Mouse (Mus musculus) heart, adult 2 months (tissue): Measurements from ENCODE around the gene Teddm3. TPM values are rescaled to one million over a fixed set of nuclear protein-coding genes. Genes with fewer than 3 reads are reported as not detected.
"Not testable (repeated sequence)": the region's sequence is repeated elsewhere in the genome, so short reads cannot be mapped to it uniquely, and the experiment has no call there.

Experiments
- DNase-seq, 2 experiments: peaks; one replicate each; pipeline ENCODE4 v3.0.0; 2021
- H3K27ac ChIP-seq: fragments of 200-600 bp; 2 replicates; pipeline ENCODE4 v1.8.1; 2022
- H3K27me3 ChIP-seq: fragments of 200-500 bp; 2 replicates; pipeline ENCODE4 v1.6.1; 2012; ENCODE audit warnings: mild to moderate bottlenecking, low read length, inconsistent platforms, mixed read lengths; ENCODE audit not compliant: control insufficient read depth, insufficient read depth
- H3K36me3 ChIP-seq: fragments of 200-500 bp; 2 replicates; pipeline ENCODE4 v1.6.1; 2012; ENCODE audit warnings: low read length, inconsistent platforms; ENCODE audit not compliant: control insufficient read depth, insufficient read depth
- H3K4me1 ChIP-seq: fragments of 200-500 bp; 2 replicates; pipeline ENCODE4 v1.6.1; 2011; ENCODE audit warnings: low read length; ENCODE audit not compliant: control insufficient read depth, insufficient read depth
- H3K4me3 ChIP-seq: fragments of 200-600 bp; 2 replicates; pipeline ENCODE4 v1.8.1; 2022
- H3K79me2 ChIP-seq: fragments of 200-500 bp; replicated peaks from 2 replicates; pipeline ENCODE4 v1.6.1; 2012; ENCODE audit warnings: mild to moderate bottlenecking, inconsistent platforms, low read length, moderate library complexity, mixed read lengths; ENCODE audit not compliant: control insufficient read depth, insufficient read depth
- H3K9ac ChIP-seq: fragments of 200-500 bp; 2 replicates; pipeline ENCODE4 v1.6.1; 2012; ENCODE audit warnings: low read depth, mild to moderate bottlenecking, control low read depth, inconsistent platforms, low read length, mixed read lengths
- CTCF ChIP-seq: fragments of 200-600 bp; IDR thresholded peaks from 2 replicates; pipeline ENCODE4 v1.8.1; 2022; ENCODE audit warnings: antibody characterized with exemption, mild to moderate bottlenecking, moderate library complexity
- EP300 ChIP-seq: fragments of 200-500 bp; IDR thresholded peaks from 2 replicates; pipeline ENCODE4 v1.6.1; 2011; ENCODE audit warnings: low read depth, low read length, control low read depth; ENCODE audit not compliant: insufficient read depth
- POLR2A ChIP-seq: fragments of 200-500 bp; IDR thresholded peaks from 2 replicates; pipeline ENCODE4 v1.6.1; 2011; ENCODE audit warnings: mild to moderate bottlenecking, low read depth, low read length, control low read depth; ENCODE audit not compliant: insufficient read depth
- WGBS: fragments of 180-500 bp; shearing (Covaris S2); methylation state at CpG from one replicate; pipeline ENCODE4 v1.1.7; 2018; 5-methylcytosine and 5-hydroxymethylcytosine counted together
- intact Hi-C: fragments of 180-260 bp; cut with DNase I; formaldehyde crosslinking; loops from one replicate; pipeline ENCODE4 v1.15.1; 2025
- polyA plus RNA-seq: library from polyadenylated mRNA; depleted of rRNA; stranded (reverse); fragments of >200 nt; gene quantifications from 2 replicates; pipeline ENCODE4 v1.2.3, GENCODE M21; 2012
- total RNA-seq, 2 experiments: library from RNA; stranded (reverse); gene quantifications; 2 replicates each; pipeline ENCODE4 v1.2.3; 2021

Gene Teddm3
- total and polyA plus RNA-seq, 3 experiments: not detected

DNA sequence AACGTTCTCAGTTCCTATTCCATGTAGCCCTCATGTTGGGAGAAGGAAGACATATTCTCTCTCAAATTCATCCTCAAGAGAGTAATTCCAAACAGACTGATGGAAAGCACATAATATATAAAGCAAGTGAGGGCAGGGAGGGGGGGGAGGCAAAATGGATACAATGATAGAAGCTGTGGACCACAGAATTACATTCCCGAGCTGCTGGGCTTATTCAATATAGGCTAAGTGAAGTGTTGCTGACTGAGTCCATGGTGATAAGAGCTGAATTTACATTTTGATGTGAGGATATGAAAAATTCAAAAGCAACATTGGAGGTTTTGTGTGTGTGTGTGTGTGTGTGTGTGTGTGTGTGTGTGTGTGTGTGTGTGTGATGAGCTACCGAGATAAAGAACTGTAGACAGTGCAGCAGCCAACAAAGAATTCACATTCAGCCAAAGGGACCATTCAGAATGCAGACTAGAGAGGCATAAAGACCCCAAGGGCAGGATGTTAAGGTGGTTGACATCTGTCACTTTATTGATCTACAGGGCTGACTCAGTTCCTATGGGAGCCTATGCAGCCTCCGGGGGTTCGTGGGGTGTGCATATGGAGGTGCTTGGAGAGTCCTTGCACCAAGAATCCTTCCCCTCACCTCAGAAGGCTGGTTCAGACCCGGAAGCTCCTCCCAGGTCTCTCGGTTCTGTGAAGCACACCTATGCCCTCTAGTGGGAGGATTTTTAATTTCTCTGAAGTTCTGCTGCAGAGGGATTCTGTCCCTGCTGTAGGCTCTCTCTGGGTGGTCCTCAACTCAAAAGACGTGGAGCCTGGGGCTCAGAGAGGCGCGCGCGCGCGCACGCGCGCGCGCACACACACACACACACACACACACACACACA, 11.8 kb upstream of the Teddm3 start:
- intact Hi-C loops: loop anchor here (10.0 kb wide), 1 partner anchor 91 kb away; no protein-coding TSS in a partner anchor
- not testable (repeated sequence) for H3K27ac ChIP-seq, H3K79me2 ChIP-seq, H3K27me3 ChIP-seq, H3K4me1 ChIP-seq, H3K4me3 ChIP-seq, H3K9ac ChIP-seq, DNase-seq, H3K36me3 ChIP-seq
- WGBS: 17% methylated on average over 17 of the region's 19 CpGs
- peak; percentile 10 for TF ChIP-seq CTCF

DNA sequence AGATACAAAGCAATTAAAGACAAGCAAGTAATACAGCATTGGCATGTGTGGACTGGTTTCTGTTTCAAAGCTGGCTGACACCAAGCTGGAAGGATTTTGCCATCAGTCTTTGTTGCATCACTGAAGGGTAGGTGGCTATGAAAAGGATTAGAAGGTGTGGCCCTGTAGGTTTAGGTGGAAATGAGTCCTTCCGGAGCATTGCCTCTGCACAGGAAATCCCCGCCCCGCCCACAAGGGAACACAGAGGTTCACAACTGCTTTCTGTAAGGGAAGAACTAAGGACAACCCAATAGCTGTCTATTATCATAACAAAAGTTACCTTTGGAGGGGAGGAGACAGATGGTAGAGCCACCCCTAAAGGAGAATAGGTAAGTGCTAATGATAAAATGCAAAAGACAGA, 9.6 kb upstream of the Teddm3 start:
- H3K4me1 ChIP-seq, H3K9ac ChIP-seq, H3K36me3 ChIP-seq, H3K27me3 ChIP-seq, H3K4me3 ChIP-seq, H3K79me2 ChIP-seq, H3K27ac ChIP-seq, DNase-seq: not testable (repeated sequence)
- intact Hi-C loops: loop anchor here (10.0 kb wide), 1 partner anchor 89 kb away; no protein-coding TSS in a partner anchor
- 69% methylated on average over 3 of the region's 3 CpGs for WGBS

DNA sequence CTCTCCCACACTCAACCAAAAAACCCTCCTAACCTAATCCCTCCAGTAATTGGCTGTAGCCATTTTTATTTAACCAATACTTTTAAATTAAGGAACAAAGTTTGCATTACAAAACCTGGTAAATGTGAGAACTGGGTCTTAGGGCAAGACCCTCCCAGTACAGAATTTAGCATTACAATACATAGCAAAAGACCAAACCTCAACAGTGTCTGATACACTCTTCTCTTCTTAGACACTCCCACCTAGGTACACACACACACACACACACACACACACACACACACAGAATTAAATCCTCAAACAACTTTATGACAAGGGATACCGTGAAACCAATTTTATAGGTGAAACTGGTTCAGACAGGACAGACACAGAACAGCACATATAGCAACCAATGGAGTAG, 5.4 kb upstream of the Teddm3 start:
- DNase-seq, H3K27ac ChIP-seq, H3K9ac ChIP-seq, H3K79me2 ChIP-seq, H3K4me1 ChIP-seq, H3K27me3 ChIP-seq, H3K36me3 ChIP-seq, intact Hi-C loops, H3K4me3 ChIP-seq: not testable (repeated sequence)
- 97% methylated on average over 1 of the region's 1 CpGs for WGBS

DNA sequence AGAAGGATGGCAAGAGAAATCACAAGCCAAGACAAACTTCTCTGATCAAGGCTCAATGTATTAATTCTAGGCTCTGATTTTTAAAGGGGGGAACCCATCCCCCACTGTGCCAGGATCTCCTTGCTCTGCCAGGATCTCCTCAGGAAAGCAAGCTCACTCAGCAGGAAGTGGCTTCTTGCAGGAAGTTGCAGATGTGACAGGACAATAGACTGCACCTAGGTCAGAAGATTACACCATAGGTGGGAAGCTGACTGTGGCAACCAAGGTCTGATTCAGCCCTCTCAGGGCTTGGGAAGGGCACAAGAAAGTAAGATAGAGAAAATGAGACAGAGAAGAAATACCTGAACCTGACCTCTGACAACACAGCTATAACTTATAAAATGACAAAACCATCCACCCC, 2.5 kb upstream of the Teddm3 start:
- H3K79me2 ChIP-seq, H3K9ac ChIP-seq, DNase-seq, H3K4me3 ChIP-seq, H3K4me1 ChIP-seq, H3K36me3 ChIP-seq, H3K27ac ChIP-seq, intact Hi-C loops, H3K27me3 ChIP-seq: not testable (repeated sequence)

DNA sequence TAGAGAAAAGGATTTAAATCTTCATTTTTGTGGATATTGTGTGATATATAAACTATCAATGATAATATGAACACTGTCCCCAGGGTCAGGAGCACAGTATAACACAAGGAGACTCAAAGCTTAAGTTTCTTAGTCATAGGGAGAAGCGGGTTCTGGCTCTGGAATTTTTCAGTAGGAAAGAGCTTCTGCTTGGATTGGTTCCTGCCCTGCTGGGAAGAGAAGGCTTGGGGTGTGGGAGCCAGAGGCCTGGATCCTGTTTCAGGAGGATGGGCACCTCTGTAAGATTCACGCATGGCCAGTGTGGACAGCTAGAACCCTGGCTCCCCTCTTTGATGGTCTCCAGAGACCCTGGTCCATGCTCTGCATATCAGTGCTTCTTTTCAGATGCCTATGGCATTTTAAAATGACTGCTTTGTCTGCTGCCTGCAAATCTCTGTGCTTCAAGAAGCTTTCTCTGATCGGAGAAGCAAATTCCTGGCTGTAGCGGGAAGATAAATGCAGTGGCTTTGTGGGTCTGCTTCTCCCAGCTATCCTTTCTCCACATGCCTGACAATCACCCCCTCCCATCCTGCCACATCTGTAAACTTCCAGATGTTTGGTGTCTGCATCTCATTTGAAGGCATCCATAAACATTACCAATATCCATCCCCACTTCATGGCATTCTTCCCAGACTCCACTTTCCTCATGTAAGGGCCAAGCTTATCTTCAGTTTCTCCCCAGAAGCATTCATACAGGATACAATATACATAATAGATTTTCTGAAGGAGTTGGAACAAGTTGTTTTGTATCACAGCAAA, 2.0 kb downstream of the Teddm3 start:
- Histone ChIP-seq H3K27me3 (no peaks in the 10 kb centered on the region), H3K4me1 (no peaks in the 10 kb centered on the region), H3K9ac (no peak overlapping the region), H3K4me3 (no peak overlapping the region), H3K27ac (no peak overlapping the region), H3K79me2 (no peaks in the 10 kb centered on the region), H3K36me3 (no peaks in the 10 kb centered on the region)
- TF ChIP-seq EP300 (no peak), POLR2A (no peak), CTCF (no peak)
- no peak for DNase-seq
- WGBS: 51% methylated on average over 4 of the region's 4 CpGs
- intact Hi-C loops: no loop called here

DNA sequence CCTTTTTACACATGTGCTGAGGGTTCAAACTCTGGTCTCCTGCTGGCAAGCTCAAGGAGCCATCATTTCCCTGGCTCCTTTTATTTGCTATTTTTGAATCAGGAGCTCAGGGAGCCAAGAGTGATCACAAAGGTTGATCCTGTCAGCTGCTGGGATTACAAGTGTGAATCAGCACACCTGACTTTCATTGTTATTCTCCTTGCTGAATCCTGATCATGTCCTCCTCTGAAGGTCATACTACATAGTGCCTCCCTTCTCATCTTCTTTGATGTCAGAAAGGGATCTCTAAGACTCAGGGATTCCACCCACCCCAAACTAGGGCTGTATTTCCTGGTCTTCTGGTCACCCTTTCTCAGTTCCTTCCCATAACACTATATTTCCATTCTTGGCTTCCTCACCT, 3.9 kb downstream of the Teddm3 start:
- no peak for DNase-seq
- no peak for TF ChIP-seq POLR2A
- TF ChIP-seq CTCF: no peak
- TF ChIP-seq EP300: no peak
- H3K9ac ChIP-seq: no peak overlapping the region
- H3K4me3 ChIP-seq: no peak overlapping the region
- H3K4me1 ChIP-seq: no peaks in the 10 kb centered on the region
- intact Hi-C loops: no loop called here
- H3K79me2 ChIP-seq: no peaks in the 10 kb centered on the region
- H3K27ac ChIP-seq: no peak overlapping the region
- H3K27me3 ChIP-seq: no peaks in the 10 kb centered on the region
- no peaks in the 10 kb centered on the region for H3K36me3 ChIP-seq

DNA sequence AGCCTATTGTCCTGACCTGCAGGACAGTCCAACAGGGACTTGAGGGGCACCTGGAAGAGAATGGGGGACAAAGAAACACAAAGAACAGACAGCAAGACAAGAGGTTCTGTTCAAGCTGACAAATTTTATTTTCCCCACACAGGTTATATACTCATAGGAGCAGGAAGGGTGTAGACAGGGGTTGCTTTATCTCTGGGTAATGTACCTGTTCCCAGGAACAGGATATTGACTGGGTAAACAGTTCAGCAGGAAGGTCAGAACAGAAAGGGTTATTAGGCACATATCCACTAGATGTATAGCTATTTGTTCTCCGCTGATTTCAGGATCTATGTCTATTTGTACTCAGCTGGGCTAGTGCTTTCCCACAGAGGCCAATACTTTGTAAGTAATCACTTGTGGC, 5.3 kb downstream of the Teddm3 start:
- intact Hi-C loops: not testable (repeated sequence)

More for the DNA sequence above, 5.3 kb downstream of the Teddm3 start:
- not testable (repeated sequence) for H3K27ac ChIP-seq, H3K4me3 ChIP-seq, H3K9ac ChIP-seq, H3K36me3 ChIP-seq, H3K79me2 ChIP-seq, H3K27me3 ChIP-seq, DNase-seq, H3K4me1 ChIP-seq
- WGBS: 89% methylated on average over 1 of the region's 1 CpGs
